Mouse (Mus musculus) heart, embryonic 14.5 days (tissue): ENCODE measurements around the gene Prkcz. TPM values are rescaled to one million over a fixed set of nuclear protein-coding genes. Genes with fewer than 3 reads are reported as not detected.
A peak's percentile ranks its signal among the peaks of the same experiment; 100 is the strongest.

Source experiments
- ATAC-seq: fragments of 200-750 bp; cut with Nextera tagmentation; 2 replicates; pipeline ENCODE4 v1.8.0; 2017; ENCODE audit warnings: low read depth, moderate TSS enrichment; ENCODE audit not compliant: insufficient number of reproducible peaks, insufficient read depth, low FRiP score
- H3K27ac ChIP-seq, 2 experiments: fragments of 200-500 bp in 1 of 2; fragments of 300-500 bp in 1 of 2; sonication (generic) in 1 of 2; replicated peaks in 1 of 2; 2 replicates each; pipeline ENCODE4 v1.5.1; 2012 to 2014; ENCODE audit warnings: low read depth in 2 of 2, low read length in 2 of 2, control low read depth in 1 of 2, mild to moderate bottlenecking in 1 of 2, mixed read lengths in 1 of 2; ENCODE audit not compliant: control insufficient read depth in 1 of 2, insufficient read depth in 1 of 2
- H3K27me3 ChIP-seq: fragments of 300-500 bp; sonication (generic); 2 replicates; pipeline ENCODE4 v1.6.1; 2014; ENCODE audit warnings: mild to moderate bottlenecking, low read length, control low read depth; ENCODE audit not compliant: control insufficient read depth, insufficient read depth
- H3K36me3 ChIP-seq: fragments of 300-500 bp; sonication (generic); 2 replicates; pipeline ENCODE4 v1.6.1; 2014; ENCODE audit warnings: mild to moderate bottlenecking, control low read depth, low read length, mixed read lengths; ENCODE audit not compliant: control insufficient read depth, insufficient read depth
- H3K4me1 ChIP-seq, 2 experiments: fragments of 200-500 bp in 1 of 2; fragments of 300-500 bp in 1 of 2; sonication (generic) in 1 of 2; 2 replicates each; pipeline ENCODE4 v1.6.1; 2012 to 2014; ENCODE audit warnings: low read length in 2 of 2, control low read depth in 1 of 2, mixed read lengths in 1 of 2; ENCODE audit not compliant: control insufficient read depth in 2 of 2, insufficient read depth in 2 of 2
- H3K4me2 ChIP-seq: fragments of 300-500 bp; sonication (generic); 2 replicates; pipeline ENCODE4 v1.6.1; 2014; ENCODE audit warnings: mild to moderate bottlenecking, low read length
- H3K4me3 ChIP-seq, 2 experiments: fragments of 200-500 bp in 1 of 2; fragments of 300-500 bp in 1 of 2; sonication (generic) in 1 of 2; 2 replicates each; pipeline ENCODE4 v1.5.1; 2012 to 2014; ENCODE audit warnings: low read length in 2 of 2, mild to moderate bottlenecking in 2 of 2, control low read depth in 1 of 2, low read depth in 1 of 2, moderate library complexity in 1 of 2; ENCODE audit not compliant: control insufficient read depth in 1 of 2, insufficient read depth in 1 of 2
- H3K9ac ChIP-seq: fragments of 300-500 bp; sonication (generic); 2 replicates; pipeline ENCODE4 v1.6.1; 2014; ENCODE audit warnings: mild to moderate bottlenecking, low read length
- H3K9me3 ChIP-seq: fragments of 300-500 bp; sonication (generic); 2 replicates; pipeline ENCODE4 v1.6.1; 2016; ENCODE audit warnings: low read length, control low read depth; ENCODE audit not compliant: control insufficient read depth
- WGBS: fragments of 180-500 bp; shearing (Covaris S2); extraction: QIAGEN DNeasy Blood & Tissue Kit; methylation state at CpG from one replicate; pipeline ENCODE4 v1.1.7; 2014; 5-methylcytosine and 5-hydroxymethylcytosine counted together
- polyA plus RNA-seq: library from polyadenylated mRNA; unstranded; fragments of >200 nt; fragmentation: Nextera tagmentation; extraction: Ambion mirVana; gene quantifications from 2 replicates; pipeline ENCODE4 v1.2.1, GENCODE M21; 2014

Prkcz gene
- polyA plus RNA-seq, 1 experiment from 2014 or later, result 8.5 TPM

GRCm38 (mm10) chr4:155357601-155358000, 3.6 kb downstream of the Prkcz start:
- Histone ChIP-seq H3K4me1 (peaks cover 0 to 8% of the 10 kb centered on the region in 2 experiments; a peak in 1 of 4 replicates), H3K36me3 (no peaks in the 10 kb centered on the region), H3K27ac (no peak overlapping the region), H3K4me2 (no peak overlapping the region), H3K9ac (no peak overlapping the region), H3K9me3 (no peaks in the 10 kb centered on the region), H3K4me3 (no peak overlapping the region), H3K27me3 (peaks cover 47% of the 10 kb centered on the region)
- ATAC-seq, result no peak
- WGBS, result 48% methylated on average over 2 of the region's 2 CpGs

DNA sequence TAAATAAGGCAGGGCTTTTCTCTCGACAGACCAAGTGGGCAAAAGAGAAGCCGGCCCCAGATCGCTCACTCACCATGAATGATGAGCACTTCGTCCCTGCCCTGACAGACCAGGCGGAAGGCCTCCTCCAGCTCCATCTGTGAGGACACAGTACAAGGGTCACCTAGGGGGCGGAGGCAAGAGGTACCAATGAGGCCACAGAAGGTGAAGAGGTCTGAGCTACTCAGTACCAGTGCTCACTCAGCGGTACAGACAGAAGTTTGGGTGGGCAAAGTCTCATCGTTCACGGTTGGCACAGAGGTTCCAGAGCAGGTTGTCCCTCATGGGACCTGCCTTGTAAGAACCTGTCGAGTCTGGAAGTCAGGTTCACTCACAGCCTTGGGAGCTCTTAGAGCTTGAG, 4.8 kb downstream of the Prkcz start:
- Histone ChIP-seq H3K9ac (no peak overlapping the region), H3K4me1 (peaks cover 0 to under 1% of the 10 kb centered on the region in 2 experiments; a peak in 1 of 4 replicates), H3K4me2 (no peak overlapping the region), H3K9me3 (no peaks in the 10 kb centered on the region), H3K36me3 (no peaks in the 10 kb centered on the region), H3K27ac (no peak overlapping the region), H3K27me3 (peaks cover 34% of the 10 kb centered on the region), H3K4me3 (no peak overlapping the region)
- no peak for ATAC-seq
- WGBS, result 87% methylated on average over 10 of the region's 10 CpGs

DNA sequence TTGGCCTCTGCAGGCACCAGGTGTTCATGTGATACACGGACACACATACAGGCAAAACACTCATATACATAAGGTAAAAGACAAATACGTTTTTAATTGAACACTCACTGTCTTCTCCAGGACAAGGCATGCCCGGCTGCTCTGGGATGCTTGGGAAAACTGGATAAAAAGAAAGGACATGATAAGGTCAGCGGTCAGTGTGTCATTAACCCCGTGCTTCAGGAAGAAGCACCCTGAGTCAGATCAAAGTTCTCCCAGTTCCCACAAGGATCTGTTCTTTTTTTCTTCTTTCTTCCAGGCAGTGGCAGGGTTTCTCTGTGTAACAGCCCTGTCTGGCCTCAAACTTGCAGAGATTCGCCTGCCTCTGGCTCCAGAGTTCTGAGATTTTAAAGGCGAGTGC, 6.6 kb downstream of the Prkcz start:
- Histone ChIP-seq H3K36me3 (no peaks in the 10 kb centered on the region), H3K9me3 (no peaks in the 10 kb centered on the region), H3K4me1 (no peaks in the 10 kb centered on the region), H3K4me3 (no peak overlapping the region), H3K27ac (no peak overlapping the region), H3K4me2 (no peak overlapping the region), H3K9ac (no peak overlapping the region), H3K27me3 (peaks cover 16% of the 10 kb centered on the region)
- ATAC-seq, result no peak
- WGBS, result 70% methylated on average over 7 of the region's 7 CpGs

DNA sequence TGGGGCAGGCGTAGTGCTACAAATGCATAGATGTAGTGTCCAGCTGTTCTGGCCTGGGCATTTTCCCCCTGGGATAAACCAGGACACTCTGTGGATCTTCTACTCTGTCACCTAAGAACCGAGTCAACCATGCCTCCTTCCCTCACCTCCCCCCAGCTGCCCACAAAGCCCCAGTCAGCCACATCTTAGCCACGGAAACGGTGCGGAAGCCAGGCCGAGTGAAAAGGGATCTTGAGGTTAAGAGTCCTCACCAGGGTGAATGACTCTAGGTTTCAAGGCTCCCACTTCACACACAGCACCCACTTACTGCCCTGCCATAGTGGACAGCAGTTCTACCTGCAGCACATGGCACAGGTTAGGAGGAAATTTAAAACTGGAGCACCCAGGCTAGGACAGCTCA, 7.1 kb downstream of the Prkcz start:
- Histone ChIP-seq H3K4me2 (no peak overlapping the region), H3K4me3 (no peak overlapping the region), H3K9me3 (no peaks in the 10 kb centered on the region), H3K27me3 (peaks cover 11% of the 10 kb centered on the region; the same call in 1 of the 2 replicates), H3K9ac (no peak overlapping the region), H3K36me3 (no peaks in the 10 kb centered on the region), H3K27ac (no peak overlapping the region), H3K4me1 (no peaks in the 10 kb centered on the region)
- WGBS, result 86% methylated on average over 6 of the region's 6 CpGs
- no peak for ATAC-seq

- Histone ChIP-seq H3K4me3 (no peak overlapping the region), H3K4me2 (no peak overlapping the region), H3K9me3 (no peaks in the 10 kb centered on the region), H3K9ac (no peak overlapping the region), H3K27me3 (no peaks in the 10 kb centered on the region), H3K4me1 (no peaks in the 10 kb centered on the region), H3K27ac (no peak overlapping the region), H3K36me3 (no peaks in the 10 kb centered on the region)
- 84% methylated on average over 3 of the region's 3 CpGs for WGBS
- ATAC-seq, result no peak
Observed at GRCm38 (mm10) chr4:155352581-155352980, 8.6 kb downstream of the Prkcz start.

GRCm38 (mm10) chr4:155346350-155346749, 14.8 kb downstream of the Prkcz start:
- Histone ChIP-seq H3K4me3 (no peak overlapping the region), H3K9me3 (no peaks in the 10 kb centered on the region), H3K27ac (no peak overlapping the region), H3K27me3 (peaks cover 27% of the 10 kb centered on the region), H3K9ac (no peak overlapping the region), H3K4me2 (no peak overlapping the region), H3K36me3 (no peaks in the 10 kb centered on the region), H3K4me1 (peaks cover 8 to 14% of the 10 kb centered on the region in 2 experiments; a peak in 3 of 4 replicates)
- WGBS, result 61% methylated on average over 12 of the region's 12 CpGs
- no peak for ATAC-seq

DNA sequence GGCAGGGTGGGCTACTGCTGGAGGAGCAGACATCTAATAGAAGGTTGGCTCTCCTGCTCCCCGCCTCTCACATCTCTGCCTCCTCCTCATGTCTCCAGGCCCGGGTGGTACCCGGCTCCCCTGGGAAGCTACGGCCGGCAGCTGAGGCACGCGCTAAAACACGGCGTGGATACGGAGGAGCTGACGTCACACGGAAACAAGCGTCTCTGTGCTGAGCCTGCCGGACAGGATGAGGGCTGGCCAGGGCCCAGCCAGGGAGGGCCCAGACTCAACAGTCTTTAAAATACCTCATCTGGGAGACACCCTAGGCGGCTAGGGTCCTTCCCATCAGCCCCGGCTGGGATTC, 15.6 kb downstream of the Prkcz start:
- Histone ChIP-seq H3K4me1 (peaks cover 8 to 14% of the 10 kb centered on the region in 2 experiments; a peak in 3 of 4 replicates), H3K9me3 (no peaks in the 10 kb centered on the region), H3K9ac (peak overlapping the region; percentile 57), H3K4me3 (peak overlapping the region; percentile 47 to 49), H3K27me3 (peaks cover 27% of the 10 kb centered on the region), H3K36me3 (no peaks in the 10 kb centered on the region), H3K4me2 (peak overlapping the region; percentile 90), H3K27ac (no peak overlapping the region)
- WGBS, result 2% methylated on average over 16 of the region's 16 CpGs
- ATAC-seq, result peak; percentile 62
